Mouse (Mus musculus): Measurements from ENCODE around the gene Tjp2.

The Tjp2 gene

DNA sequence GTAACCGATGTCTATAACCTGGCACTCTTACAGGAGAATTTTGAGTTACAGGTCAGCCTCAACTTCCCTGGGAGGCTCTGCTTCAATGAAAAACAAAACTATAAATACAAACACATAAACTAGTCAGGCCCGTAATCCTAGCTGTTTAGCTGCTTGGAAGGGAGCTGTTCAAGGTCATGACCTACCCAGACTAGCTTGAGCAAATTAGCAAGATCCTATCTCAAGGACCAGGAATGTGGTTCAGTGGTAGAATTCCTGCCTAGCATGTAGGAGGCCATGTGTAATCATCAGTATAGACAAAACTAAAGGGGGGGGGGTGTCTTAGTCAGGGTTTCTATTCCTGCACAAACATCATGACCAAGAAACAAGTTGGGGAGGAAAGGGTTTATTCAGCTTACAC lies 46.7 kb downstream of the Tjp2 start:
- DNase-seq (ENCODE audit: low spot score) = no peak

- no peak for DNase-seq (ENCODE audit: low spot score)
These were observed 48.1 kb downstream of the Tjp2 start for GRCm38 (mm10) chr19:24176692-24177091.

- no peak for DNase-seq (ENCODE audit: low spot score)
These were observed 49.9 kb downstream of the Tjp2 start for GRCm38 (mm10) chr19:24174896-24175295.

DNA sequence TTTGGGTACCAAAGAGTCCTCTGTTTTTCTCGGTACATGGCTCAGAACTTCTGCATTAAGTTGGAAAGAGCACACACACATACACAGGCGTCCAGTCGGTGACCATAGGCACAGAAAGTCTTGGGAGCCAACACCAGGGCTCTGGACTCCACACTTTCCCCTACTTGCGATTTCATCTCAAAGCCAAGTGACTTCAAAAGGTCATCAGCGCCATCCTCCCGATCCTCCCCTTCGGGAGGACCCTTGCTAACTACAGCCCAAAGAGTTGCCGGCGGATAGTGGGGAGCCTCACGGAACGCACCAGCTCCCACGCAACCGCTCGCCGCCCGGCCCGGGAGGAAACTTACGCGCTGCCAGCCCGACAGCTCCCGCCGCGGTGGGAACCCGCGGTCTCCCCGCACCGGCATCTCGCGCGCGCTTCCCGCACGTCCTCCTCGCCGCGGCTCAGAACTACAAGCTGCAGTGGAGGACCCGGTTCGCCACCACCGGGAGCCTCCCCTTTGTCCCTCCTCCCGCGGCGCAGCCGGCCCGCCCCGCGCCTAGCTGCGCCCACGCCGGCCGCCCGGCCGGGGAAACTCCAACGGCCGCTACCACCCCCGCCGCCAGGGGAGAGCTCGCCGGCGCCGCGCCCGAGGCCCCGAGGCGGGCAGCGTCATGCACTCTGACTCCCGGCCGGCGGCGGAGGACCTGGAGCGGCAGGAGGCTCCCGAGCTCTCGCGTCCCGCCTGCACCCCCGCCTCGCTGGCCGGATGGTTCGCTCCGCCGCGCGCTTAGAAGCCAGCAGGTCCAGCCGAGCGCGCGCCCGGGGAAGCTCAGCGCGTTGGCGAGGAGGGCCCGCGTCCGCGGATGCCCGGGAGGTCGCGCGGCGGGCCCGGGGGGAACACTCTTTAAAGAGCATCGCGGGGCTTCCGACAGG lies 51.0 kb downstream of the Tjp2 start:
- DNase-seq (ENCODE audit: low spot score) = peak; percentile 52

GRCm38 (mm10) chr19:24173020-24173419 lies 51.8 kb downstream of the Tjp2 start:
- DNase-seq (ENCODE audit: low spot score) = no peak

DNA sequence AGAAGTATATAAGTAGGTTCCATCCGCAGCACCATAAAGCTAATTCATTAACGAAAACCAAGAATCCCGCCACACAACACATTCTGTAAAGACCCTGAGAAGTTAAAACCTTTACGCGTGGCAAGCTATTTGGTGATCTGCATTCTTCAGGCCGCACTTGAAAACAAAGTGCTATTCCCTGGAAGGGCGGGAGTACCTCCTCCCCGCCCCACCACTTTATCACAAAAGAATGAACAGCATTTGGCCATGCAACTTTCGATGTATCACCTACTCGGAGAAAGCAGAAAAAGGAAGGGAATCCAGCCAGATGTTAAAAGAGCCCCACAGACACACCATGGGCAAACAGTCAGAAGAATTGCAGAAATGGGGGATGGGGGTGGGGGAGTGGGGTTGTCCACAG lies 56.3 kb downstream of the Tjp2 start:
- no peak for DNase-seq (ENCODE audit: low spot score)

DNA sequence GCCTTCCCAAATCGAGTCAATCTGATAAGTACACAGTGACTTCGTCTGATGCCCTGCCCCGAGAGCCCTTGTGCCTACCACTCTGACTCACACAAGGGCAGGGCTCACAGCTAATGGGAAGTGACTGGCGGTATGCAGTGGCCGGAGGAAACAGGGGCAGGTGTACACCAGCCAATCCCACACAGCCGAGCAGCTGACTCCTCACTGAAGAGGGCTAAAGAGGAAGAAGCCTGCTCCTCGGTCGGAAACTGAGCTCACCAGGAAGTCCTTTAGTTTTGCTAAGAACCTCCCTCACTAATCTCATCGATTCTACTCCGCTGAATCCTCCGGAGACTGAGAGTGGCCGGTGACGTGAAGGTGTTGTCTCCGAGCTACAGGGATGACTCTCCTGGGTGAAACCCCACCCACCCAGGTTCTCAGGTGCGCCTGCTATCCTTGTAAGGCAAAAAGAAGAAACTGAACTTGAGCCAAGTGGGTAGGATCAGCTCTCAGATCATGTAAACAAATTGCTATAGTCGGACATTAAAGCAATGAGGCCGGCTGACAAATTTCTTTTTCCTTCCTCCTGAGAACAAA lies 58.2 kb downstream of the Tjp2 start:
- DNase-seq (ENCODE audit: low spot score) = peak; percentile 22

DNA sequence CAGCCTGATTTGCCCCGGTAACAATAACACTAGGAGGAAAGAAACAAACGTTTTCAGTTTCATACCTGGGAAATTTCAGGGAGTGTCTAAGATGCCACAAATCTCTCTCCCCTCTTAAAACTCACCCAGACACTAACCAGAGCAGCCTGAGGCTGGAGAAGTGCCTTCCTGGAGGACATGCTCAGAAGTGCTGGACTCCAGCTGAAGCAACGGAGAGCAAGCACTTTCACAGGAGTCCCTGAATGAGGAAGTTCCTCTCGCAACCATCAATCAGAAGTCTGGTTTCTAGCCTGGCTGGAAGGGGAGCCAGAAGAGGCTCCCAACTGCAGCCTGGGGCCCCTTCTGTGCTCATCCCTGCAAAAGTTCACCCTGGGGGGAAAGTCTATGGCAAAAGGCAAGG lies 60.9 kb downstream of the Tjp2 start:
- no peak for DNase-seq (ENCODE audit: low spot score)

GRCm38 (mm10) chr19:24160460-24160859 lies 64.4 kb downstream of the Tjp2 start:
- DNase-seq (ENCODE audit: low spot score) = no peak

DNA sequence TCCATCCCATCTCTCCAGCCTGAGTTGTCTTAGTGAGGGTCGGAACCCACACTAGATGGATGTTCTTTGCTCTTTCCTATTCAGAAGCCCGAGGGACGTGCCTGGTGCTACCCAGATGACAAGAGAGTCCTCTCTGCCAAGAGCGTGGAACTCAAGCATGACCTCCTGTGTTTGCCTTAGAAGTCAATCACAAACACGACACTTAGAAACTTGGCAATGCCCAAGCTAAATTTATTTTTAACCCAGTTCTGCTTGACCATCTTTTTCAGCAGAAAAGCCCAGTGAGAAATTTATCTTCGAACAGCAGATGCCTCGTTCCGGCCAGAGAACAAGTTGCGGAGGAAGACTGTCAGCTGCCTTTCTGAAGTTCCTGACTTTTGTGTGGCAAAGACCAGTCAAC lies 65.1 kb downstream of the Tjp2 start:
- DNase-seq (ENCODE audit: low spot score) = no peak

DNA sequence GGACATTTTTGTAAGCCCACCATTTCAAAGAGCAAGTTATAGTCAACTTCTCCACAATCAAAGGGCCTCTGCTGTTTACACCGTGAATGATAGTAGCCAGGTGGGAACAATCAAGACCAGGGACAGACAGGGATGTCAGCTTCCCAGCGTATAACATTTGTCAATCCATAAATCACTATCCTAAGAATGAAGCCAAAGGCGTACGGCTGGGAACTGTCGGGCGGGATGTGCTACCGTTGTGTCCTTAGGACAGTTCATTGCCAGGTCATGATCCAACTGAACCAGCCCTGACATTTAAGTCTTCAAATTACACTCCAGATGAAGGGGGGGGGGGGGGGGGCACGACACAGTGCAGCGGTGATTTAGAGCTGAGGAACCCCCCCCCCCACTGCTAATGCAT lies 65.5 kb downstream of the Tjp2 start:
- no peak for DNase-seq (ENCODE audit: low spot score)

- DNase-seq (ENCODE audit: low spot score) = no peak
These were observed 68.8 kb downstream of the Tjp2 start for GRCm38 (mm10) chr19:24156067-24156455.

DNA sequence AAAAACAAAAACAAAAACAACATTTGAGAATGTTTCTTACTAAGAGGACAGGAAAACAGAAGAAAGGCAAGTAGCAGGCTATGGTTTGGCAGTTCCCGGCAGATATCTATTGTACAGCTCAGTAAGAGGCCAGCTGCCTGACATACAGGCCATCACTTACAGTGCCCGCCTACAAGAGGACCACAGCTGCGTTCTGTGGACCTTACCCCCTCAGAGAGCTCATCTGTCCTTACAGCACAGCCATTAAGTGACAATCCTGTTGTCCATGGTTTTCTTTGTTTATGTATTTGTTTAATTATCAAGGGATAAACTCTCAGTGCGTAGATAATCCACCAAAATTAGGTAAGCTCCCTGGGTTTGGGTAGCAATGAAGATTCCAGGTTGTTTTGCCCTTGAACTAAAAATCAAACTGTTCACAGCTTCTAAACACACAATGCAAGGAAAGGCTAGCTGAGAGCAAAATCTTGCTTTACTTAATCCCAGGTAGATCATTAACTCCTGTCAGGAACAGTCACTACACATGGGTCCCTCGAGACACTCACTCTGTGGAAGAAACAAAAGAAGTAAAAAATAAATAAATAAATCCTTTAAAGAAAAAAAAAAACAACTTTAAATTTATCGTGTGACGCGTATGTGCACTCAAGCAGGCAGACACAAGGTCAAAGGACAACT lies 69.3 kb downstream of the Tjp2 start:
- no peak for DNase-seq (ENCODE audit: low spot score)

DNA sequence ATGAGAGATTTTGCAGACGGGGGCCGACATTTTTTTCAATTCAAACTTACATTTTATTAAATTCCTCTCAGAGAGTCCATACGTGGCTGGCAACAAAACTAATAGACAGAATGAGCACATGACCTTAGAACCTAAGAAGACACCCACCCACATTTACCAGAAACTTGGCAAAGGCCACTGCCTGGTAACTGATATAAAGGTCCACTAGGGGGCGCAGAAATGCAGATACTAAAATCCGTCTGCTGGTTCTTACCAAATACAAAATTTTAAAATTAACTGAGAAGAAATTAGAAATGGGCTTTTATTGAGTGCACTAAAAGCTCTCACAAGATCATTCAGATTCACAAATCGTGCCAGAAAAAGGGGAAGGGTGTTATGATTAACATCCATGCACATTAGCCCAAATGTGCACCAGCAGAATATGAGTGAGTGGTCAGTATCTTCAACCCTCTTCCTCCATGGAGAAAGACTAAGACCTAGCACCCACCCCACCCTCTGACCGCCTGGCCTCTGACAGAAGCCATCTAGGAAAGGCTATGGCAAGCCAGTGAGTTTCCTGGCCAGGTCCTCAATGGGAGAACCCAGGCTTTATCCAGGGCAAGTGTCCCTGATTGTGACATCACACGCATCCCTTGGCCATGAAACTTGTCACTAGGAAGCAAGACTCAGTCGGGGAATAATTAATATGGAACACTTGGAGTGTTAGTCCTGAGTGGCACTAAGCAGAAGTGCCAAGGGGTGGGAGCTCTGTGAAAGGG lies 71.4 kb downstream of the Tjp2 start:
- DNase-seq (ENCODE audit: low spot score) = peak; percentile 36

DNA sequence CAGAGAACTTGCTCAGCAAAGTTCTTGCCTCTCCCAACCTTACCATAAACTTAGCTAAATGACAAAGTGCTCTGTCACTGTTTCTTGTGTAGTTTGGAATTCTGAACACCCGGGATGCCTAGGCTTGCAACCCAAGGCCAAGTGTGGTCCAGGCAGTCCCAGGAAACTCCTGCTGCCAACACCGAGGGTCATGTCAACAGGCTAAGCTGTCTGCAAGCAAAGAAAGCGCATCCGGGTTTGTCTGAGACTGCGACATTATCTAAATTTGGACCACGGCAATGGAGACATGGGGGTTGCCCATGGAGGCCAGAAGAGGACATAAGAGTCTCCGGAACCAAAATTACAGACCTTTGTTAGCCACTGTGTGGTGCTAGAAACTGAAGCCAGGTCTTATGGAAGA lies 80.8 kb downstream of the Tjp2 start:
- DNase-seq (ENCODE audit: low spot score) = no peak

DNA sequence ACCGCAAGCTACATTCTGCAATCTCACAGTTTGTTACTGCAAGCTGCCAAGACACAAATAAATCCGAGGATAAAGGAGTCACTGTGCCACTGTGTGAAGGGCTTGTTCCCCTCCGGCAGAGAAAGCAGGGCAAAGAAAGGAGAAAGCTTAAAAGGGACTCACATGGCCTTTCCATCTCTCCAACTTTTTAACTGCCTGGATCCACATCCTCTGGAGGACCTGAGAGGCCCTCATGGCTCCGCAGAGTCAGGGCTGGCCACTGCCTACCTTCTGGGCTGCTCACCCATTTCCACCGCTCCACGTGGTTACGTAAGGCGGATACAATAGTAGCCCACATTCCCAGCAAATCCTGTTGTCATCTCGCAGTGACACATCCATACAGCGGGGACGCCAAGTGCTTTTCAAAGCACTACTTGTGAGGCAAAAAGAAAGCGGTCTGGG lies 82.2 kb downstream of the Tjp2 start:
- no peak for DNase-seq (ENCODE audit: low spot score)

DNA sequence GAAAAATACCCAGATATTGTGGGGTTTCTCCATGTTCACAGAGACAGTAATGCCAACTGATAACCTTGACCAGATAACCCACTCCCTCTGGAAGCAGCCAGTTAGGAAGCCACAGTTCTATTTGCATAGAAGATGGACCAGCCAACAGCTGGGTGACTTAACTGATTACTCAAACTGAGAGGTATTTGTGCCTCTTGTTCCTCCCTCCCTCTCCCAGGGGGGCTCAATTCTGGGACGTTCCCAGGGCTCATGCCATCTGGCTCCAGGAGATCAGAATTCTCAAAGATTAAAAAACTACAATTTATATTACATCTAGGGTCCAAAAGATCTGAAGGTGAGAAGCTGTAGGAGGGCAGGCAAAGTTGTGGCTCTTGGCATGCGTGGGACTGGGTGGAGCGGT lies 84.5 kb downstream of the Tjp2 start:
- DNase-seq (ENCODE audit: low spot score) = no peak

GRCm38 (mm10) chr19:24137392-24137791 lies 87.4 kb downstream of the Tjp2 start:
- DNase-seq (ENCODE audit: low spot score) = no peak

- no peak for DNase-seq (ENCODE audit: low spot score)
These were observed 89.8 kb downstream of the Tjp2 start for GRCm38 (mm10) chr19:24134991-24135390.

GRCm38 (mm10) chr19:24134144-24134911 lies 90.5 kb downstream of the Tjp2 start:
- no peak for DNase-seq (ENCODE audit: low spot score)

DNA sequence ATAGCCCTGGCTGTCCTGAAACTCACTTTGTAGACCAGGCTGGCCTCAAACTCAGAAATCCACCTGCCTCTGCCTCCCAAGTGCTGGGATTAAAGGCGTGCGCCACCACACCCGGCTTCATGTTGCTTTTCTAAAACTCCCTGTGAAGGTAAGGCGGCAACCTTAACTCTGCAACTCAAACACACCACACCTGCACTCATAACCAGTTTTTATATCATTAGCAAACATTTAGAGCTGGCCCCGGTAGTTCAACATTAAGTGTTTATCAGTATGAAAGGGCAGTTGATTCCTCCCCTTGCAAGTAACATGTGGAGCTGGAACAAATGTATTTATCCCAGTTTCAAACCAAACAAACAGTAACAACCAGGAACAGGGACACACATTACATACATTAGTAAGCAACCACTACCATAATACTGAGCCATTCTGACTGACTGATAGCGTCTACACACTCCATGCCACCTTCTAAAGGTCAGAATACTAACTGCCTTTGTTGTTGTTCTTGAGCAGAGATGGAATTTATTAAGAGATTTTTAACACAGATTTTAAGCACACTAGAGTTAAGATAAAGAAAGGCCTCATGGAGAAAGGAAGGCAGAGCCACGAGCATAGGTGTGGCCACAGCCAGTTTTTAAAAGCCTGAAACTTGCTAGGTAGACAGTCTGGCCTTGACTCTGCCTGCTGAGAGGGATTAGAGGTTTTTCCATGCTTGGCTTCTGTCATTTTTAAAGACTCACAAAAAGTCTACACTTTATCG lies 101.1 kb downstream of the Tjp2 start:
- no peak for DNase-seq (ENCODE audit: low spot score)

Data from c-Kit-positive CD71-positive TER-119-positive erythroid progenitor cells, embryonic 14.5 days (primary cell).